Mouse (Mus musculus) frontal cortex, postnatal 25 days (tissue): ENCODE data around the gene Grik1.
A peak's percentile ranks its signal among the peaks of the same experiment; 100 is the strongest.

Source experiments
- DNase-seq, 2 experiments: peaks; one replicate each; pipeline ENCODE4 v3.0.0; 2022; ENCODE audit warnings: low spot score in 2 of 2

Gene Grik1

DNA sequence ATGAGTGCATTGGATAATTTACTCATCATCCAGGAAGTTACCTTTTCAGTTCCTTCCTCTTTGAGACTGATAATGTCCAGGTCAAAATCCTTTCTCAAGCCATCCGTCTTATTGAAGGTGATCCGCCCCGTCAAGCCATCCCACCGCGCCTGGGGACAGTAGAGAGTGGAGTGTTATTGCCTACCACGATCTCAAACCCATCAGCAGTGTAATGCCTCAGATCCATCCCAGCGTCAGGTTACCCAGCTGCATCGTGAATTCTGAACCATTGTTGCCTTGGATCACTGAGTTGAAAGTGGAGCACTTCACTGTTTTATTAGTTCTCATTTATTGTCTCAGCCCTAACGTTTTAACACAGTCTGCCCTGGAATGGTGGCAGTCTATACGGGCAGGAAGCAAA, 332.6 kb downstream of the Grik1 start:
- no peak for DNase-seq

GRCm38 (mm10) chr16:87956178-87956577, 333.9 kb downstream of the Grik1 start:
- no peak for DNase-seq

GRCm38 (mm10) chr16:87954715-87955441, 335.2 kb downstream of the Grik1 start:
- no peak for DNase-seq

- DNase-seq = no peak
Measured at GRCm38 (mm10) chr16:87953176-87953575, 336.9 kb downstream of the Grik1 start.

DNA sequence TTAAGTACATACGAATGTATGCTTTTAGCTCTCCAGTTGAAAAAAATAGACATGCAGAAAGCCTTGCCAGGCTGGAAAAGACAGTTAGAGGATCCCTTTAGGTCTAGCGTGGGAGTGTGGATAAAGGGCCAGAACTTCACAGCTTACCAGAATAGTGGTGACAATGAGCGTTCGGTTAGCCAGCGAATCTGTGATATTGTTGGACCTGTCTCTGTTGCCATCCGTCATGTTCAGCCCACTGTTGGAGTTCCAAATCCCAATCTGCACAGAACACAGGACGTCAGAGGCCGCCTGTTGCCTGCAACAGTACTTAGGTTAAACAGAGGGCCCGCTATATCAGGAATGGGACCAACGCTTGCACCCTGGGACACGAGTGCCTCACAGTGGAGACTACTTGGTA, 340.2 kb downstream of the Grik1 start:
- DNase-seq = peak in 1 of 2 experiments; percentile 11

GRCm38 (mm10) chr16:87948122-87948521, 341.9 kb downstream of the Grik1 start:
- DNase-seq = no peak

- no peak for DNase-seq
Measured at GRCm38 (mm10) chr16:87944318-87944717, 345.7 kb downstream of the Grik1 start.

DNA sequence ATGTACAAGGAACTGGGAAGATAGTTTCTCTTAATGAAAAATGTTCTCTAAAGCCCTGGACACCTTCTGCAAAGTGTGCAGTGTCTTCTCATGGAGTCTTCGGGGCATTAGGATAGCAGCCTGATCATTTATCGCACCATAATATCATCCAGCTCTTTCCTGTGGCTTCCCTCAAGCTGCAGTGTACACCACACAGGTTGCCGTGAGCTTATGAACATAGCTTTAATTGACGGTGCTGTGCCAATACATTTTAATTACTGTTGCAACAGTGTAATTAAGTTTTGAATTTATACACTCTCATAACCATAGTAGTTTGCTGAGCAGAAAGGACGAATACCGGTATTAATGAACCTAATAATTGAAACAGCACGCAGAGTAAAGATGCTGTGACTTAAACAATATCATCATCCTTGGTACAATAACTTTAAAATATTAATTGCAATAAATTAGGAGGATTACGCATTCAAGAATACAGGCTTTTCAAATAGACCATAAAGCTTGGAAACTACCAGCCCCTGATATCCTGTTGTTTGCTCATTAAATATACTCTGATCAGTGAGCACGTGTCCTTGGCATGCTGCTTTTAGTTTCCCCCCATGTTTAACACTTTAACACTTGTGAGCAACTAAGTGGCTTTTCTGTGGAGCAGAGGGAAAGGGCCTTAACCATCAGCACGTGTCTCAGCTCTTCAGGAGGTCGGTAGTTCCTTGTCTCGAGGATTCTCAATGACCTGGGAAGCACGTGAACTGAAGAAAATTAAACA, 347.8 kb downstream of the Grik1 start:
- DNase-seq = no peak

DNA sequence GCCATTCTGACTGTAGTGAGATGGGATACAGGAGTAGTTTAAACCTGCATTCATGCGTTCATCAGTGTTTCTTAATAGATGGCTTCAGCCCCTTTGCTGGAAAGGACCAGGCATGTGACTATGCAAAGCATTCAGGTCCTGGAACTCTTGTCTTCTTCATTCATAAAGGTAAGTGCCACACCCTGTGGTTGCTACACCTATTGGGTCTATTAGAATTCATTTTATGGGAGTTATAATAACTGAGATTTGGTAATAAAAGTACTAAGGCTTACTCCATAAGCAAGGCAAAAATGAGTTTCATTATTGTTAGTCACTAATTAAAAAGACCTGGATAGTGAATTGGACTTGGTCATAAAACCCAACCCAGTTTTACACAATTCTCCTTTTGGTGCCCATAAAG, 355.4 kb downstream of the Grik1 start:
- DNase-seq = no peak

DNA sequence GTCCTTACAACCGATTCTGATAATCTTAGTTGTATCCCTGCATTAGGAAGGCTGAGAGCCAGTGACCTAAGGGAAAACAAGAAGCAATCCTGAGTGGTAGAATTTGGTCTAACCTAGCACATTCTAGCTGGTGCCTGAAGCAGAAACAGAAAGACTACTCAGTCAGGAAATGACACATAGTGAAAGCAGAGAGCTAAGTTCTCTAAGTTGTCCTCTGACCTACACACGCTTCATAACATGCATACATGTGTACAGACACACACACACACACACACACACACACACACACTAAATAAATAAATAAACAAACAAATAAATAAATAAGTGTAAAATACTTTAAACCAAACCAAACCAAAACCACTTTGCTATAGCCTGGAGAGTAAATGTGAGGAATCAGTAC, 358.7 kb downstream of the Grik1 start:
- no peak for DNase-seq

- no peak for DNase-seq
Measured at GRCm38 (mm10) chr16:87930519-87930918, 359.5 kb downstream of the Grik1 start.

GRCm38 (mm10) chr16:87928671-87929070, 361.4 kb downstream of the Grik1 start:
- no peak for DNase-seq

DNA sequence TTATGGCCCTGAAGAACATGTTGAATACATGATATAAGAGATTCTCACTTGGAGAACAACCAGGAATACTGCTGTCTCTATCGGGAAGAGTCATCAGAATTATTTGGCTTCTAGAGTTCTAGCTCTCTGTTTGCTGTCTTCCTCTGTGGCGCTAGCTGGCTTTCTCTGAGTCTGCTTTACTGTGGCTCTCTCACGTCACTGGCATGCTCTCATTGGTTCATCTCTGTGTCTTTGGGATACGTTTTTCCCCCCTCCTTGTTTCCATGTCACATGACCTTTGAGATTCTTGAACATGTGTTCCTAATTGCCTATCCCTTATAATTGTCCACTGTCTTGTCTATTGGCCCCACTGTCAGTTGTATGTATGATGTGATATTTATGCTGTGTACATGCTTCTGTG, 372.2 kb downstream of the Grik1 start:
- no peak for DNase-seq

GRCm38 (mm10) chr16:87917157-87917546, 372.9 kb downstream of the Grik1 start:
- no peak for DNase-seq

GRCm38 (mm10) chr16:87916209-87917156, 373.6 kb downstream of the Grik1 start:
- DNase-seq = no peak

GRCm38 (mm10) chr16:87915156-87915555, 374.9 kb downstream of the Grik1 start:
- no peak for DNase-seq

DNA sequence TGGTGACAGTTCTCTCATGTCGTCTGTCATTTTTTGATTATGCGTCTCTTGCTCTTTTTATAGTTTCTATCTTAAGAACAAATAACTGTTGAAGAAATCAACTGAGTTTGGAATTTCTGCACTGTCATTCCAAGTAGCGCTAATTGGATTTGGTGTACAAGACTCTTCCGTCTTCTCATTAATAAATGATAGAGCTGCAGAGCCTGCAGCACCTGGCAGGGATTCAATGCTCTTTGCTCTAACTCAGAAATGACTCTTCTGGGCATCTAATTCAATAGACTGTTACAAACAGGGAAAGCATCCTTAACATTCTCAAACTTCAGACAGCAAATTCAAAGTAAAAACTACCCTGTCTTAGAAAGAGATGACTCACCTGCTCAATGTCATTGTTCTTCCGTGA, 376.3 kb downstream of the Grik1 start:
- no peak for DNase-seq

DNA sequence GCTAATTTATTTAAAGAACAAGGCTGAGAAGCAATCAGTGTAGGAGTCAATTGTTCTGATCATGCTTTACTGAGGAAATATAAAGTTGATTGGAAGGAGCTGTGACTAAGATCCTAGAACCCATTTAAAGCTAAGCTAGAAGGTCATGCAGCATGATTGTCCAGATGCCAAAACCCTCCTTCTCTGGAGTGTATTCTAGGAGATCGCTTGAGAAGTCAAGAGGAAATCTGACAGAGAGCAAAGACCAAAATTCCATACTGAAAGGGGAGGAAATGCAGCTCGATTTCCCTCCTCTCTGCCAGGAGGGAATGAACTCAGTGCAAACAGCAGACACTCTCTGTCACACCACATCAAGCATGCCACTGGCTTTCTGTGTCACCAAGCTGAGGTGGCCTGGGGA, 378.9 kb downstream of the Grik1 start:
- DNase-seq = no peak

DNA sequence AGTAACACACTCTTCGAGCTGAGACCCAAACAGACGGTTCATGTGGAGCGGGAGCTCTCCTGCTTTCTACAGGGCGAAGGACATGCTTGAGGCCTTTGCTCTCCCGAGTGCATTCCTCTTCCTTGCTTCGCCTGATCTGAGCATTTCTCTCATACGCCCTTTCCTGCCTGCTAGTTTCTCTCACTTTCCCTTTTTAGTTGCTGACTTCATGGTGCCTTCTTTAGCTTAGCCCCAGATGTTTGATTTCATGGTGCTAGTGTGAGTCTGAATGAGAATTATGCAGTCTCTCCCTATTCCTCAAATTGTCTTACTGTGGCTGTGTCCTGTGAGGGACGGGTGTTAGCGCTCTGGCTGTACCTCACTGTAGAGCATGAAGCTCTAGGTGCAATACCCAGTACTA, 388.0 kb downstream of the Grik1 start:
- DNase-seq = no peak

- no peak for DNase-seq
Measured at GRCm38 (mm10) chr16:87901189-87901588, 388.9 kb downstream of the Grik1 start.

DNA sequence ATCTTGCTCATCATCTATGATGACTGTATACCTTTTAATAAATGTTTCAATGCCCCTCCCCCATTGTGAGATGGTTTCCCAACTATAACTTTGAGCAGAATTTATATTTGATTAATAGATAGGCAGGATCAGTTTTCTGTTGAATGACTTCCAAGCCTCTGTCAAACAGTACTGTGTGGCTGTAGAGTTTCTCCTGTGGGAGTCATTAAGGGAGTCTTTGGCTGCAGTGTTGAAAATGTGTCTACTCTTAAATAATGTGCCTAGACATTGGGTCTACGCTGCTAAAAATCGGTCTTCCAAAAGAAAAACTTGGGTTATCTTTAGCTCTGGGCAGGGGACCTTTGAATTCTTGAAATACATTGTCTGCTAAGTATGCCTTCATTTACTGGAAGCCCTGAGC, 414.1 kb downstream of the Grik1 start:
- DNase-seq = no peak

- DNase-seq = no peak
Measured at GRCm38 (mm10) chr16:87864526-87864925, 425.5 kb downstream of the Grik1 start.
